Mouse (Mus musculus) layer of hippocampus, postnatal 10 days (tissue): ENCODE data around the gene Gm17416. TPM values are rescaled to one million over a fixed set of nuclear protein-coding genes. Genes with fewer than 3 reads are reported as not detected.

Source experiments
- DNase-seq, 2 experiments: peaks; one replicate each; pipeline ENCODE4 v3.0.0; 2021; ENCODE audit warnings: low spot score in 2 of 2
- long read RNA-seq: library from polyadenylated mRNA; stranded (forward); transcript quantifications from one replicate; pipeline ENCODE4 v2.0.0, GENCODE M21; 2023
- total RNA-seq, 2 experiments: library from RNA; stranded (reverse); gene quantifications; 2 replicates each; pipeline ENCODE4 v1.2.3; 2021

Gm17416 gene
- not detected for total RNA-seq
- long read RNA-seq: 0 reads

GRCm38 (mm10) chr2:152569038-152569437 is at the start of gene Gm17416:
Gm17416 (plus strand) TSS chr2:152569338.
- DNase-seq: no peak

- no peak for DNase-seq
Measured at GRCm38 (mm10) chr2:152539944-152540710, 29.0 kb upstream of the Gm17416 start, which contains the start of gene Defb29. Defb29 (minus strand) TSS chr2:152540098.

- DNase-seq: no peak
Measured at GRCm38 (mm10) chr2:152541979-152542378, 27.2 kb upstream of the Gm17416 start.

DNA sequence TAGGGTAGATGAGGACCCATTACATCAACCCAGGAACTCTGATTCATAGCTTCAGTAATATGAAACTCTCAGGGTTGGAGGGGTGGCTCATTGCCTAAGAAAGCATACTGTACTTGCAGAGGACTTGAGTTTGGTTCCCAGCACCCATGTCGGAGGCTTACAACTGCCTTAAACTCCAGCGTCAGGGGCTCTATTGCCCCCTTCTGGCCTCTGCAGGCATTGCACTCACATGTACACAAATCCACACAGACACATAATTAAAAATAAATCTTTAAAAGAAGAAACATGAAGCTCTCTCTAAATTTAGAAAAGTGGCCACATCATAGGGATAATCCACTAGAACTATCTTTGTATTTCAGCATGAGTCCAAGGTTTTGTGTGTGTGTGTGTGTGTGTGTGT is 26.2 kb upstream of the Gm17416 start:
- no peak for DNase-seq

GRCm38 (mm10) chr2:152543478-152543877 is 25.7 kb upstream of the Gm17416 start:
- DNase-seq: no peak

DNA sequence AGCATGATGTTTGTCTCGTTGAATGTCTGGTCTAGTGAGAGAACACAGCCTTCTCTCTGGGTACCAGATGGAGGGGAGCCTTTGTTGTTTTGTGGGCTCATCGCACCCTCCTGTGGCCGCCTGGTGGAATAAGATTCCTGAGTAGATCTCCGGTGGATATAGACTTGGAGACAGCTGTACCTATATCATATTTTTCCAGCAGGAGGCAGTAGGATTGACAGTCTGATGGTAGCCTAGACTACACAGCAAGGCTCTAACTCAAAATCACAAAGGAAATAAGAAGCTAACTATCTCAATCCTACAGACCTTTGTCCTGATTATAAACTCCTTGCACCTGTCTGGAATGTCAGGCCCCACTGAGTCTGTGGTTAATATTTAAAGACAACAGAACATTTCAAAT is 24.4 kb upstream of the Gm17416 start:
- peak; percentile 66 to 73 for DNase-seq

DNA sequence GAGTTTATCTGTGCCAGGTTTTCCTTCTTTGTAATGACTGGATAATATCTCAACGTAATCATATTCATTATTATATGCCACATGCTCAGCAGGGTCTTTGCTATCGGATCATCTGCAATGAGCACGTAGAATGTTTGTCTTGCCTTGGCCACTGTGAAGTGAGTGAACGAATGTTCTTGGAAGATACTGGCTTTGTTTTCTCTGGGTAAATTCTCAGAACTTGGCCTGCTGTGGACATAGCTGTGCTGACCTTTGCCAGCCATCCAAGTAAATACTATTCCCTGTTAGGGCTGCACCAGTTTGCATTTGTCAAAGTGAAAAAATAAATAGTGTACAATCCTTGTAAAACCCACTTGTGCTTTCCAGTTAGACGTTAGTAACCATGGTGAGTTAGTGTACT is 21.0 kb upstream of the Gm17416 start:
- no peak for DNase-seq

- DNase-seq: peak; percentile 68 to 78
Measured at GRCm38 (mm10) chr2:152553774-152554423, 15.2 kb upstream of the Gm17416 start.

GRCm38 (mm10) chr2:152556655-152557054 is 12.5 kb upstream of the Gm17416 start:
- no peak for DNase-seq

- DNase-seq: no peak
Measured at GRCm38 (mm10) chr2:152569881-152570280, 743 bp downstream of the Gm17416 start.

DNA sequence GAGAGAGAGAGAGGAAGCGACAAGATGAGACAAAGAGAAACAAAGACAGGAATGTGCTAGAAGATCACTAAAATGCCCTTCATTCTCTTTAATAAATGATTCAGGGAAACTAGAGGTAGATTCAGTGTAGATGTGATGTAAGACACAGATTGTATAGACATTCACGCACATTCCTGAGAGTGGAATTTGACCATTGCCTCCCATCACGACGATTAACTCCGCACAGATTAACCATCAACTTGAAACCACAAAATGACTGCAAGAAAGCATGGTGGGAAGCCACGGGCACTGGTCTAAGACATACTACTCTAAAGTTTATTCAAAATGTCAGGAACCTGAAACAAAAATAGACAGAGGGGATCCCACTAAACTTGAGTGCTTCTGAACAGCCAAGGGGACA is 1.2 kb downstream of the Gm17416 start:
- no peak for DNase-seq

GRCm38 (mm10) chr2:152572114-152572794 is 3.1 kb downstream of the Gm17416 start, which contains the start of gene Defb21:
Defb21 (plus strand) TSS chr2:152572744.
- peak in 1 of 2 experiments; percentile 12 for DNase-seq

GRCm38 (mm10) chr2:152573484-152573883 is 4.3 kb downstream of the Gm17416 start:
- no peak for DNase-seq

- no peak for DNase-seq
Measured at GRCm38 (mm10) chr2:152580107-152580506, 11.0 kb downstream of the Gm17416 start, which contains the start of gene Defb19. Defb19 (minus strand) TSS chr2:152580312.

- DNase-seq: no peak
Measured at GRCm38 (mm10) chr2:152580612-152581011, 11.5 kb downstream of the Gm17416 start.

- peak; percentile 31 to 36 for DNase-seq
Measured at GRCm38 (mm10) chr2:152586926-152587560, 17.9 kb downstream of the Gm17416 start.

- DNase-seq: no peak
Measured at GRCm38 (mm10) chr2:152588450-152588849, 19.3 kb downstream of the Gm17416 start.

DNA sequence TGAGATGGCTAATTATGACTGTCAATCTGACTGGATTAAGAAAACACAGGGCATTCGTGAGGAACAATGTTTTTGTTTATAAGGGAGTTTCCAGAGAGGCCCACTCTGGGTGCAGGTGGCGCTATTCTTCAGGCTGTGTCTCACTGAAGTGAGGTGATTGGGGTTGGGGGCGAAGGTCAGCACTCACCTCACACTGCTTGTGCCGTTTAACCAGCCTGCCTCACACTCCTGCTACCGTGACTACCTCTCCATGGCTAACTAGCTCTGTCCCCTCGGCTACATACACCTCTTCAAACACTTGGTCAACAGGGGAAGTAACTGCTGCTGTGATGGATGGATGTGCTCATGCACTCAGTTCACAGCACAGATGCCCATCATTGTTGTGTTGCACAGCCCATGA is 19.9 kb downstream of the Gm17416 start:
- DNase-seq: no peak

GRCm38 (mm10) chr2:152599299-152599698 is 30.2 kb downstream of the Gm17416 start, which contains the start of gene Defb45:
Defb45 (minus strand) TSS chr2:152599399.
- DNase-seq: no peak

GRCm38 (mm10) chr2:152600076-152600475 is 30.9 kb downstream of the Gm17416 start:
- no peak for DNase-seq

- DNase-seq: no peak
Measured at GRCm38 (mm10) chr2:152601275-152601960, 32.3 kb downstream of the Gm17416 start.
